Mouse (Mus musculus) cerebellum, adult 11-12 months (tissue): ENCODE measurements around the gene Trim37.

Experiments
- DNase-seq: peaks from one replicate; pipeline ENCODE4 v3.0.0; 2022

Trim37 gene

DNA sequence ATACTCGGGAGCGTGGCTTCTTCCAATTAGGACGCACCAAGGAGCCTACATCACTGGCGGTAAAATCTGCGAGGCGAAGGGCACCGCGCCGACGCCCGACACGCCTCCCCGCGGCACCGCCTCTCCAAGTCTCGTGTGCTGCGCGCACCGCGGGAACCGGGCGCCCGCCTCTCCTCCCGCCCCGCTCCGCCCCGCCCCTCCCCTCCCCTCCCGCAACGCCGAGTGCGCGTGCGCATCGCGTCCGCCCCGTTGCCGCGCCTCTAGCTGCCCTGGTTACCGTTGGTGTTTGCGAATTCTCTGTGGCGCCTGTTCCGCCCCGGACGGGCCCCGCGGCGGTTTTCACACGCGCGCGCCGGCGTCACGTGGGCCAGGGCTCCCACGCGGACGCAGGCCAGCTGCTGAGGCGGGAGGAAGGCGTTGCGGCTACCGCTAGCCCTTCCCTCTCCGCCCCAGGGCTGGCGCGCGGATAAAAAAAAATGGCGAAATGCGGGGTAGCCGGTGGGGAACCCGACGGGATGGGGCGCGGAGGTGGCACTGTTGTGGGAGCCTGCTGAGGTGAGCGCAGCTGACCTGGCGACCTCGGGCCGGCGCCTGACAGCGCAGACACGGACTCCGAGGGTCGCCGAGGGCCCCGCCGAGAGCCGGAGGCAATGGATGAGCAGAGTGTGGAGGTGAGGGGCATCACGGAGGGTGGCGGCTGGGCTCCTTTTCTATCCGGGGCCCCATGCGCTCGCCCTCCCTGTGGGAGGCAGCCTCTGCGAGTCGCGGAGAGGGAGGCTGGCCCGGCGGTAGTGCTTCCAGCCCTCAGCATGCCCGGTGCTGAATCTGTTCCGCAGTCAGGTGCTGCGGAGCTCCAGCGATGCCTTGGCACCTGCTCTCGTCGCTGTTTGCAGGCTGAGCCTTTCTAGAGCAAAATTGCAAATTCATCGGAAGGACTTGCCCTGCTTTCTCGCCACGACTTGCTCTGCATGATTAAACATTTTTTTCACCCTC lies at the start of gene Trim37:
Gene Trim37 (plus strand): TSS at position 254 of the 993 bp plus-strand sequence.
- DNase-seq = peak; percentile 90

DNA sequence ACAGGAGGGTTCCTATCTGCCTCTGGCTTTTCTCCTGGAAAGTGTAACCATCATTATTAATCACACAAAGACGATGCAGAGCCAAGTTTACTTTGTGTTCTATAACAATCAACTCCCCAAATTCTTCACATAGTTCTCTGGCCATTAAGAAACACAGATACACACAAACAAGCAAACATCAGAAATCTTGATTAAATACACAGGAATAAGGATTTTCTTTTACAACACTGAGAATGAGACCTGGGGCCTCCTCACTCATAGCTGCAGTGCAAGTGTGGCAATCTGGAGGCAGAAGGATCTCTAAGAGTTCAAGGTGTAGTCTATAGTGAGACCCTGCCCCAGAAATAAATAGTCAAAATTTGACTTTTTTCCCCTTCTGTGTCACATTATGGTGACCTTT lies 43.2 kb upstream of the Trim37 start:
- no peak for DNase-seq

DNA sequence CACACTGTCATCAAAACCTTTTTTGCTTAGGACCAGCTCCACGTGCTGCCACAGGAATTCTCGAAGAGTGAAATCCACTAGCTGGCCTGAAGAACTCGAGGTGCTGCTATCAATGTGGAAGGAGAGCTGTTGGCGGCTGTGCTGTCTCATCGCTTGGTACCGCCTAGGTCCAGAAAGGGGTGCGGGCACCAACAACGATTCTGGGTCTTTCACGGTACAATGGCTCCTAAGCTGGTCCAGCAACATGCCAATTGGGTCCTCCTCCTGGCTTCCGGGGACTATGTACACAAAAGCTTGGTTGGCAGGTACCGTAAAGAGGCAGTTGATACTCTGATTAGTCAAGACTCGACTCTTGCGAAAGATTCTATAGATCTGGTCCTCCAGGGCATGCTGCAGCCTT lies 41.4 kb upstream of the Trim37 start:
- no peak for DNase-seq

DNA sequence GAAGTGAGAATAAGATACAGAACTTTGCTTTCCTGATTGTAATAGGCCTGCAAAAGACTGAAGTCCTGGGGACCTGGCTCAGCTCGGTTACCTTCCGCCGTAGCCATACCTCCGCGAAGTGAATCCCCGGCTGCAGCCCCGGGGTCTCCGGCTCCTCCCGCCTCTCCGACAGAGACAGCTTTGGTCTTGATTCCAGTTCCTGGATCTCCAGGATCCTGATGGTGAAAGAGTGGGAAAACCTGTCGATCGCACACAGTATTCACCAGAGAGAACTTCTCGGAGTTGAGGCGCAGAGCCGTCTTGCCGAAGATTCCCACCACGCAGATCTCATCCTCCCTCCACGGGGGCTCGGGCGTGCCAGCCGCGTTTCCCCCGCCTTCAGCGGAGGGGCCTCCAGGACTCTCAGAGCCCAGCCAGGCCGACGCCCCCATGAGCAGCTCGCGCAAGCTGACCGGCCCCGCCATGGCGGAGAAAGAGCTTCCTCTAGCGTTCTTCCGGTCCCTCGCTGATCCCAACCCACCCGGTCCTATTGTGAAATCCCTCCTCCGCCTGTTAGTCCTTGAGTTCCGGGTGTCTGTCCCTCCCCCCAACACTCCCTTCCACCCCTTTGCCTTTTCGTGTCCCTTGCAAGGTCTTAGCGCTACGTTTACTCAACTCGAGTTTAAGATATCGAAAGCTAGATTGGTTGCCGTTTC lies 40.4 kb upstream of the Trim37 start, which contains the start of gene Smg8:
Gene Smg8 (minus strand): TSS at position 485 of the 695 bp plus-strand sequence.
- peak; percentile 73 for DNase-seq

DNA sequence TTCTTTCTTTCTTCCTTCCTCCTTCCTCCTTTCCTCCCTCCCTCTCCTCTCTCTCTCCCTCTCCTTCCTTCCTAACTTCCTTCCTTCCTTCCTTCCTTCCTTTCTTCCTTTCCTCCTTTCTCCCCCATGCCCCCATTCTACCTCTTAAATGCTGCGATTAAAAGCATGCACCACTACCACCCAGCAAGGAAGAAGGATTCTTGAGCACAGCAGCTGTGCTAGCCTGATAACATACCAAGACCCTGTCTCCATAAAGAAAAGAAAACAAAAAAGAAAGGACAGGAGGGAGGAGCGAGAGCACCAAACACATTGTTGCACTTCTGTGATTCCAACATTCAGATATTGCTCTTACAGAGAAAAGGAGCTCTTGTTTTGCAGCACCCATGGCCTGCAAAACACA lies 39.7 kb upstream of the Trim37 start:
- DNase-seq = no peak

DNA sequence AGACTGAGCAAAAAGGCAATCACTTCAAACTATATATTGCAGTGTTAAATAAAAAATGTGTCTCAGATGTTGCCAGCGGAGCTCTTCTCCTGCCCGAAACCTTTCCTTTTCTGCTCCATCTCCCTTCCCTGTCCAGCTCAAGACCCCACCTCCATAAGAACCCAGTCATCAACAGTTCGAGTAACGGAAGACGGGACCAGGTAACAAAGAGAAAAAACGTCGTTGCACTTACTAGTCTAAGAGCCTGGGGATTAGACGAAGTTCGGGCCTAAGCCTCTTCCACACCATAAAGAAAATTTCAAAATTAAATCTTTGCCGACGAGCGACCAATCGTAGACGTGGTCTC lies 18.5 kb upstream of the Trim37 start, which contains the start of gene Prr11:
Gene Prr11 (minus strand): TSS at position 300 of the 346 bp plus-strand sequence.
- DNase-seq = no peak

DNA sequence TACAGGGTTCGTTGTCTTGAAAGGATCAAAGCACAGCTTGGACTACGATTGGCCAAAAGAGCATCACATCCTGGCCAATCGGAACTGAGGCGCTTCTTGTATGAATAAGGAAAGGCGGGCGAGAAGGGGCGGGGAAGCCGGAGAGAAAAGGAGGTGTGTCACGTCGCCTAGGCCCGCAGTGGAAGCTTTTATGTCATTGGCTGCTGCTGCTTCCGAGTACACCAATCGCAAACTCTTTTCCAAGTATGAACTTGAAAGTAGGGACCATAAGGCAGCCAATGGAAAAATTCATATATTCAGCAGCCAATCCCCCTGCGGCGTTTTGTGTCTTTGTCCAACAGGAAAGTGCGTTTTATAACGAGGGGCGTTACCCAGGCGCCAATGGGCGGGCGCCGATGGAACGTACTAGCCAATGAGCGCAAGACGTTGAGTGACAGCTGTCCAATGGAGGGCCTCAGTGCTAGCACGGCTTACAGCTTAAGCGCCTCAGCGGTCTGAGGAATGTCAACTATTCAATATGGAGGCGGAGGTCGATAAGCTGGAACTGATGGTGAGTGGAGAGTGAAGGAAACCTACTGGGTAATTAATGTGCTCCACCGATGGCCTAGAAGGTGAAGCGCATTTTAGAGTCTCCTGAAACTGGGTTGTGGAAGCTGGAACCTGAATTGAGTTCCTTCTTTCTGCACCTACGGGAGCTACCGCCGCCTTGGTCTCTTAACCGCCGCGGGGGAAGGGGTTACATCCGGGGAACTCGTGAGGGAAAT lies 17.9 kb upstream of the Trim37 start, which contains the start of gene Ska2:
Gene Ska2 (plus strand): TSS at position 480 of the 764 bp plus-strand sequence.
- peak; percentile 99 for DNase-seq

DNA sequence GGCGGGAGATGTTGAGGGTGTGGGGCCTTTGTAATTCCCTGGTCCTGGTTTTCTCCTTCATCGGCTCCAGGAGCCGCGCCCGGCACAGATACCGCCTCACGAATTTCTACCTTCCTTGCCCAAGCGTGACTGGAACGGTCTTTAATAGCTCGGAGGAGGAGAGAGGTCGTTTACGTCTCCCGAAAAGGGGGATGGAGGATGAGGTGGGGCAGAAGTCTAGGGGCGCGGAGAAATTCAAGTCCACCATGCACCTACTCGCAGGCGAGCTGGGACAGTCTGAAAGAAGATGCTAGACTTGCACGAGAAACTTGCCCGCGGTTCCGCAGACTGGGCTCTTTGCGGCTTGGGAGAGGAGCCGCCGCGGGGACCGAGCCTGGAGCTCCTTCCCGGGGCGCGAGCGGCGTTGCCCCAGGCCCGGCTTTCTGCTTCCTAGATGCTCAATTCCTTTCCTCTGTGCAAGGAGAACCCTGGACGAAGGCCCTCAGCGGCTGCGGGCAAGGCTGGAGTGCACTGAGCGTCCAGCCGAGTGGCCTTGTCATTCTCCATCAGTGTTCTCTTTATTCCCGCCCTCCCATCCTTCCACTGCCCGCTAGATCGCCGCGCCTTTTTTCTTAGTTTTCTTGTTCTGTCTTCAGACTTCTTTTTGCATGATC lies 17.2 kb upstream of the Trim37 start:
- no peak for DNase-seq

DNA sequence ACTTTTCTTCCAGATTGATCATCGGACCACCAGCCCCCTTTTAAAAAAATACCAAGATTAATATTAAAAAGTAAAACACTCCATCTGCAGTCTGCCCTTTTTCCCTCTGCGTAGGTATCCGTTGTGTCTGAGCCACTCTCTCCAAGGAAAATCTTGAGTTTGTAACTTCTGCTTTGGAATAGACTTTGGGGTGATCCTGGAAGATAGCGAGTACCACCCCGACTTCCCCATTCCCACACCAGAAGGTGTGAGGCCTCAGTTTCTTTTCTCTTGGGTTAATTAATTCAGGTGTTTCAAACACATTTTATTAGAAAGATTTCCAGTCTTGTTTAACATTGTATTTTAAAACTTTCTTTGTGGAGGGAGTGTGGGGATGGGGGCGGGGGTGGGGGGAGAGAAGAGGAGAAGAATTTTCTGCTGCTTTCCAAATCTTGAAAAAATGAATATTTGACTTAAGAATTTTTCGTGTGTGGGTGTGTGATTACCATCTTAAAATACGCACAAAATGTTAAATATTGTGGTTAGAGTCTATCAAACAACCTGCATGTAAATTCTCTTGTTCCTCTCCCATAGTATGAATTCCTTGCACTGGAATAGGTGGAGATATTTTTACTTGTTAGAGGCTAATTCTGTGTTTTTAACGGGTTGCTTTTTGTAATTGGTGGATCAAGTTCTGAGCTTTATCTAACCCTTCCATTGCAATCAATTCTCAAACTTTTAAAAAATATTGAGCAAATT lies 16.5 kb upstream of the Trim37 start:
- no peak for DNase-seq

DNA sequence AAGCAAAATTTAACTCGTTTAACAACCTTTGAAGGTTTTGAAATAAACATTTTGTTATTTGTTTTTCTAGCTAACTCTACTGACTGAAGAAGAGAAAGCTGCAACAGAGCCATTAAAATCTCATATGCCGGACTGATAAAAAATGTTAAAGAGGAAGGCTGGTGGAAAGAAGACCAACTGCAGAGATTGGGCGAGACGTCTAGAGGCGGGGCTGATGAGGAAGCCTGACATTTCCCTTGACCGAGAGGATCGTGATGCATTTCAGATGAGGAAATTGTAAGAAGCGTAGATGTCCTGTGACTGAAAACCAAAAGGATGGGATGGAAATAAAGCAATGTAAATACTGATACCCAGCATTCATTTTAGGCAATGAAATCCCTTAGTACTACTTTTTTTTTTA lies 5.0 kb upstream of the Trim37 start:
- no peak for DNase-seq

DNA sequence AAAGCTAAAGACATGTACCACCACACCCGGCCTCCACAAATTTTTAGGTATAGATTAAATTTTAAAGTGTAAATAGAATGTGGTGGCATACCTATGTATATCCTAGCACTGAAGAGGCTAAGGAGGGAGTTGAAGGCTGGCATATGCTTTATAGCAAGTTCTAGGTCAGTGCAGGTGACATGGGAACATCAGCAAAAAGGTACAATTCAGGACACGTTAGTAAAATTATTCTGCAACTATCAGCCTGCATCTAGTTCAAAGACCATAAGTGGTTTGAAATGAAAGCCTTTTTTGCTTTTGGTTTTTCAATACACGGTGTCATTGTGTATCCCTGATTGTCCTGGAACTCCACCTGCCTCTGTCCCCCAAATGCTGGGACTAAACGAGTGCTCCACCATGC lies 1.3 kb upstream of the Trim37 start:
- DNase-seq = no peak

DNA sequence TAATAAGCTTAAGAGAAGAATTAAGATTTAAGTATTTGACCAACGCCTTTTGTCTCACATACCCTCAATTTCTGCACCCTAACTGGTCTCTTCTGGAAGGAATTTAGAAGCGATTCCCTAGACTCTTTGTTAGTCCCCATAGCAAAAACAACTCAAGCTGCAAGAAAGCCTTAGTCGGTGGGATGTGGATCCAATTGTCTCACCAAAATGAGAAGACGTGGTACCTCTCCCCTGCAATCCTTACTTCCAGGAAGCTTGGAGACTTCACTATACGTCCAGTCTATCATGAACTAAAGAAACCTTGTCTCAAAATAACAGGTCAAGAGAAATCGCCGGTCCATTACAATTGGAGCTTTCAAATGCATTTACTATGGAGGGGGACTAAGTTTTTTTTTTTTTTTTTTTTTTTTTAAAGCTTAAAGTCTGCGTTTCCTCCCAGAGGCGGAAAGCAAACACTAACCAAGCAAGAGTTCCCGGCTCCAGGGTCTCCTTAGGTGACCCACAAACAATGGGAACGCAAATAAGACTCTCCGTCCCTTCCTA lies 525 bp upstream of the Trim37 start:
- no peak for DNase-seq

DNA sequence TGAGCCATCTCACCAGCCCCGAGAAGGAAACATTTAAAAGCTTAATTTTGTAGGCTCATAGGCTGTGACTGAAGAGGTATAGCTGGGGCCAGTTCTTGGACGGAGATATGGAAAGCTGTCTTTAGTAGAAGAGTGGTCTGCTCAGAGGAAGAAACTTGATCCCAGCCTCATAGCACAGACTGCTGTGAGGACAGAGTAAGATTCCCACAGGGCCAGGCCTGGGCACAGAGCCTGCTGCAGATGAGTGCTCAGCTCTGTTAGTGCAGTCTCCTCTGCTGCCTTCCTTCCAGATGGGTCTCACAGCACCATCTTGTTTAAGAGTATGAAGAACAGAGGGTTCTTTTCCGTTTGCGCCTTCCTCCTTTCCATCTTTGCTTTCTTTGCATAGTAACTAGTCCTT lies 9.4 kb downstream of the Trim37 start:
- DNase-seq = no peak

DNA sequence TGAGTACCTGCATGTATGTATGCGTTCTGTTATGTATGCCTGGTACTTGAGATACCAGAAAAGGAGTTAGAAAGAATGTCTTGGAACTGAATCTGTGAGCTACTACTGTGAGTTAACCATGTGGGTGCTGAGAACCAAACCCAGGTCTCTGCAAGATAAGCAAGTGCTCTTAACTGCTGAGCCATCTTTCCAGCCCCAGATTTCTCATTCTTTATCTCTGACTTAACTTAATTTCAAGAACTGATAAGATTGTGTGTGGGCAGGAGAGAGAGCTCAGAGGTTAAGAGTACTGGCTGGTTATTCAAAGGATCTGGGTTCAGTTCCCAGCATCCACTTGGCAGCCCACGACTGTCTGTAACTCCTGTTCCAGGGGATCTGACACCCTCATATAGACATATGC lies 31.1 kb downstream of the Trim37 start:
- DNase-seq = no peak

DNA sequence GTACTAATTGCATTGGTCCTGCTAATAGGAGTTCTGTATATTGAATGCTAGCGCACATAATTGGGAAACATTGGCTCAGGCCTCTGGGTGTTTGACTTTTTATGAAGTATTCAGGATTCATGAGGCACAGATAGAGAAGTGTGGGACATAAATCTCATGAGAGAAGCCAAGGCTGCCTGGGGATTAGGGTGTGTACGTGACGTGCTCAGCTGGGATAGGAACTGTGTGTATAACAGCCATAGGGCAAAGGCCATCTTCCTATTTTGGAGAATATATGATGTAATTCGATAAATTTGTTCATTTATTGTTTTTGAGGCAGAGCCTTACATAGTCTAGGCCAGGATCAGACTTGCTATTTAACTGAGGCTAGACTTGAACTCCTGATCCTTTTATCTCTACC lies 35.8 kb downstream of the Trim37 start:
- no peak for DNase-seq

DNA sequence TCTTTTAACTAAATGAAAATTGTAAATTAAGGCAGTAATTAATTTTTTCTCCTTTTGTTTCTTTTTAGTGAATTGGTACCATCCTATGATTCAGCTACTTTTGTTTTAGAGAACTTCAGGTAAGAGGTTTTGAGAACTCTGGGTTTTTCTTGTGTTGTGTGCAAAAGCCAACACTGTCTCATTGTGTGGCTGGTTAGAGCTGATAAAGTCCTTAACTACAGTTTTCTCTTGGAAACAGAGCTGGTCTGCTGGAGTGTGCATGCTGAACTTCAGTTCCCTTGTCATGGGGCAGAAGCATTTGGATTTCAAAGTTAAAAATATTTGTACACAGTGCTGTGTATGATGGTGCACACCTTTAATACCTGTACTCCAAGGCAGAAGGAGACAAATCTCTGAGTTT lies 36.9 kb downstream of the Trim37 start:
- no peak for DNase-seq

DNA sequence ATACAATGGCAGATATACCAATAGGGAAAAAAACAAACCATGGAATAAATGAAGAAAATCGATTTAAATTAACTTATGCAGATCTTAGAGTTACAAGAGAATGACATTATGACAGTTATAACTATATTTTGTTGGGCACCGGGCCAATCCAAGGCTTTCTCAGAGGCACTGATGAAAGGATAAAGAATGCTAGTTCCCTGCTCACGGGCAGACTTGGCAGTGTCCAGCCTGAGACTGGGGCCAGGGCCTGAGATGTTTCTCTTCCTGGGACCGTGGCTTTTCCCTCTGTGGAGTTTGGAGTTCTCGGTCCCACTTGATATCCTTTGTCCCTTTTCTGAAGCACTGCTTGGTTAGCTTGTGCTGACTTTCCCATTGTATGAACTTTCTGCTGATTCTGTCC lies 46.7 kb downstream of the Trim37 start:
- no peak for DNase-seq

DNA sequence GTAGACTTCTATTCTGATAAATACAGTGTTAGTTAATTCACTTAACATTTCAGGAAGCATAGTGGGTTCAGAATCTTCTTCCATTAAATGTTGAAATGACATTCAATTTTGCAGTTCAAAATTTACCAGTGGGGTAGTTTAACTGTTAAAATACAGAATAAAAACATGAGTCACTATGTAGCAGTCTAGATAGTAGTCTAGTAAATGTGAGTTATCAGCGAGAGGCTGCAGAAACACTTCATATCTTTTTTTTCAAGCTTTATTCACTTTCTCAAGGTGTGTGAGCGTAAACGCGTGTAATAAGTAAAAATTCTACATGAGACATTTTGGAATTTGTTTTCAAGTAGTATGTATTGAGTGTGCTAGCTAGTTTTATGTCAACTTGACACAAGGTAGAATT lies 48.2 kb downstream of the Trim37 start:
- no peak for DNase-seq

DNA sequence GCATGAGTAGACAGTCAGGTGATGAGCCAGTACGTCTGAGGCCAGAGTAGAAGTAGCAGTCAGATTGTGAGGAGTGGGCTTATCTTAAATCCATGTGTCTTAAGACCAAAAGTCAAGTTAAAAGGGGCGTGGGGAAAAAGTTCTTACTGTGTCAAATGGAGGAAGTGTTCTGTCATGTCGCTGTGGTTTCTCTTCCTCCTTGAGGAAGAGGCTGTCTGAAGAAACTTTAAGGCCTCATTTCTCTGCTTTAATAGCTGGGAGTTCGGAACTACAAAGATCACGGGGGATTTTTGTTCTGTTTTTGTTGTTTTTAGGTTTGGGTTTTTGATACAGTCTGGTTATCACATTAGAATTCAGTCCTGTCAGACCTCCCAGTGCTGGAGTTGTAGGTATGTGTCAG lies 85.4 kb downstream of the Trim37 start:
- DNase-seq = no peak

DNA sequence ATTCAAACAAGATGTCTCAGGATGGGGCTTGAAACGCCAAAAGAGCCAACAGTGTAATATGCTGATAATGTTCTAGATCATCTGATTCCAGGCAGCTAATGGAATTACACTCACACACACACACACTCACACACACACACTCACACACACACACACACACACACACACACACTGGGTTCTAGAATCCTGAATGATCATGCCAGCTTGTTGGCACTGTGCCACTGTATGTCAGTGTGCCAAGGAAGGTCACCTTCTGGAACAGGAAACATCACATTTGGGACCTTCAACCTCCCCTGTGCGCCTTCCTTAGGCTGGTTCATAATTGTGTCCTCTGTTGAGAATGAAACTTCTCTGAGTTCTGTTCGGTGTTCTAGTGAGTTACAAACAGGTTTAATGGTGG lies 95.8 kb downstream of the Trim37 start:
- DNase-seq = peak; percentile 12

DNA sequence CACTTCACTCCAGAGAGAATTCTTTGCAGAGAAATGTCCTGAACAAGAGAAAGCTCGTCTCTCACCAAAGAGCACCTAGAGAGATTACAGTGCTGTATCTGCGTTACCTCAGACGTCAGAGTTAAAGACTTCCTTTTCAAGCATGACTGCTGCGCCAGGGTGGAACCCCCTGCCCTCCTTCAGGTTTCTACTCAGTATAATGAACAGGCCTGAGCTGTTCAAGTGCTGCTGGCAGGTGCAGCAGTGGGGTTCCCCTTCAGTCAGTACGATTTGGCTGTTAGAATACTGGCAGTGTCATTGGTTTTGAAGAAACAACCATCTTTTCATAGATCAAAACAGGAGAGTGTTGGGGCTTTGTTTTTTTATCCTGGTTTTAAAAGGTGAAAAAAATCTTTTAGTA lies 100.2 kb downstream of the Trim37 start:
- DNase-seq = no peak

DNA sequence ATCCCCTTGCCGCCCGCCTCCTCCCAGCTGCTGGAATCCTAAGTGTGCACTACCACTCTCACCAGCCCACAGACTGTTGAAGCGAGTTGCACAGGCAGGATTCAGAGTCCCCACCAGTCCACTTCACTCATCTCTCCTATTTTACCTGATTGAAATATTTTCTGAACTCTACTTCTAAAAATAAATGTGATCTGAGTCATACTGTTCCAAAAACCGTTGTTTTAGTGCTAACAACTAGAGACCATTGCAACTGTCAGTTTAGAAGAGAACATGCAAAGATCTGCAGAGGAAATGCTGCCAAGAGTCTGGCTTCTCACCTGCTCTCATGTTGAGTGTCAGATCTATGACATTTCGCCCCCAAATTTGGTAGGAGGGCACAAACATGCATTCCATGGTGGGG lies 106.5 kb downstream of the Trim37 start:
- no peak for DNase-seq
